Mouse (Mus musculus): Measurements from ENCODE around the gene Wdr93.

- TF ChIP-seq ZNF384 (IDR thresholded peaks at IDR 0.05; ENCODE audit: low read depth, low read length): no peak
- no peak for TF ChIP-seq MAFK (IDR thresholded peaks at IDR 0.05; ENCODE audit: insufficient read depth, low read depth, low read length)
- TF ChIP-seq HCFC1 (IDR thresholded peaks at IDR 0.05; ENCODE audit: borderline replicate concordance, insufficient read depth, low read length): no peak
- TF ChIP-seq ZC3H11A (IDR thresholded peaks at IDR 0.05; ENCODE audit: borderline replicate concordance, low read depth, low read length): no peak
Observed at GRCm38 (mm10) chr7:79786295-79786694, 43.3 kb downstream of the Wdr93 start.

Measured in ES-E14 (cell line).